Mouse (Mus musculus) adrenal gland, postnatal 4 days (tissue): ENCODE measurements at regions not wholly inside any gene's neighbourhood (a gene's known extent, or its start where the extent isn't known, plus 50 kb on each side); places are given as distances from the start of the nearest gene placed in this dataset.

Source experiments
- DNase-seq, 2 experiments: peaks; one replicate each; pipeline ENCODE4 v3.0.0; 2021 to 2022; ENCODE audit warnings: low spot score in 2 of 2, mixed read lengths in 2 of 2

DNA sequence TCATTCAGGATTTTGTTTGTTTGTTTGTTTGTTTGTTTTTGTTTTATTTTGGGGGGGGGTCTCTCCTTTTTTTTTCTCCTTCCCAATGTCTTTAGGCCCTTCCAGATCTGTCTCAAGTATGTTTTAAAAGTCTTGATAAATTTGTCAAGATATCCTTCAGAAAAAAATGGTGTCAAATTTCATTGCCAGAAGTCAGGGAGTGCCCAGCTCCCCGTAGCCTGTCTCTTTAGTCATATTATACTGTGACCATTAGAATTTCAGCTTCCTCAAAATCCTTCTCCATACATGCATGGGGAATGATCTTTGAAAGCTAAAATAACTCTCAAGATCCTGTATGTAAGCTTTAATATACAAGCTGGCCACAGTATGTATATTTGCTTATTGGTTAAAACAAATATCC lies 134.3 kb upstream of the Lpp start:
- DNase-seq, result no peak

DNA sequence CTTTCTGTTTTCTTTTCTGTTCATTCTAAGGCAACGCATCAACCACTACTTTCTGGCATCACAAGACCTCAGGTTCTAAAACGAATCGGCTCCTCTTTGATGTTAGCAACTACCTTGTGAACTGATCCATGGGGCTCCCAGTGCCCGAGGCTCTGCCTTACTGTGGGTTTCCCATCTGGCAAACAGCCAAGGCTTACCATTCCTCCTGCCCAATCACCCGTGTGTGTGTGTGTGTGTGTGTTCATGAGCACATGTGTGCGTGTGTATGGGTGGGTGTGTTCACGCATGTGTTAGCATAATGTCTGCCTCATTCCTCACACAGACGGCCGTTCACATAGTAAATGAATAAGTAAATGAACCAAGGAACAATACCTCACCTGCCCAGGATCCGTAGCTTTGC lies 138.3 kb upstream of the Lpp start:
- DNase-seq, result no peak

DNA sequence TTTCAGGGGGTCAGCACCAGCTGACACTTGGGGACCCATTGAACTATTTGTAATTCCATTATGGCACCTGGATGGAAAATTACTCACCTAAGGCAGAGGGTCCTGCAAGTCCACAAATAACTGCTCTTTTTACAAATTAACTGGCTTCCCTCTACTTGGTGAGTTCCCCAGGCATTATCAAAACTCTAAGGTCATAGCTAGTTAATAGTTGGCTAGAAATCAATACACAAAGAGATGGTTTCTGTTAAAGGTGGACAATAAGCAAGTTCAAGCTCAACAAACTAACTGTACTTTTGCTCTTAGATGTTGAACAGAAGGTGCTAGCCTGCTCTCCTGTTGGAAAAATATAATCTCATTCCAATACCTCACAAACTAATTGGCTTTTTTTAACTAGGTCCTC lies 138.7 kb upstream of the Lpp start:
- no peak for DNase-seq

DNA sequence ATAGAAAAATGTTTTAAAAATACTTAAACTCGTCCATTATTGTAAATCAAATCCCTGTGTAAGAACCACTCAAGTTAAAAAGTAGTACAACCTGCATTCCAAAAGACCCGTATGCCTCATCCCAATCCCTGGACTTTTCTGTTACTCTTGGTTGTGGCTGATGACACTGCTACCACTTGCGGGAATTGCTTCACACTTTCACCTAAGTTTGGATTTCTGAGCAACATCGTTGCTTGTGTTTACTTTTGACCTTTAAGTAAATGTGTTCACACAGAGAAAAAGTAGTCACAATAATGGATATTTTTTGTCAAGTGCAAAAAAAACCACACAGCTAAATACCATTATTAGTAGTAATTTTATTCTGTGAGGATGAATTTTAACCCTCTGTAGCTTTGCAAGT lies 139.2 kb upstream of the Lpp start:
- no peak for DNase-seq

DNA sequence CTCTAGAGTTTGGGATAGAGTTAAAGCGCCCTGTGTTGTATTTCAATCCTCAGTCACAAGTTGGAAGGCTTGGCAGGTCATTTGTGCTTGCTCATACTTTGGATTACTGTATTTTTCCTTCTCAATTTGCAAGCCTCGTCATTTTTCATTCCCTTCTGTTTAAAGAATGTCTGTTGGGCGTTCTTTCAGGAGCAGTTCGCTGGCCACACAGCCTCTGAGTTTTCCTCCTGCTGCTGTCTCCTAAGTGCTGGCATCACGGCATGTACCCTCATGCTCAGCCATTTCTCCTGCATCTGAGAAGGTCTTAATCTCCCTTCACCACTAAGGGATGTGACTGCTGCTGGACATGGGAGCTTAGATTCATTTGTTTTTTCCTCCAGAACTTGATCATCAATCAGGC lies 146.0 kb upstream of the Lpp start:
- no peak for DNase-seq

DNA sequence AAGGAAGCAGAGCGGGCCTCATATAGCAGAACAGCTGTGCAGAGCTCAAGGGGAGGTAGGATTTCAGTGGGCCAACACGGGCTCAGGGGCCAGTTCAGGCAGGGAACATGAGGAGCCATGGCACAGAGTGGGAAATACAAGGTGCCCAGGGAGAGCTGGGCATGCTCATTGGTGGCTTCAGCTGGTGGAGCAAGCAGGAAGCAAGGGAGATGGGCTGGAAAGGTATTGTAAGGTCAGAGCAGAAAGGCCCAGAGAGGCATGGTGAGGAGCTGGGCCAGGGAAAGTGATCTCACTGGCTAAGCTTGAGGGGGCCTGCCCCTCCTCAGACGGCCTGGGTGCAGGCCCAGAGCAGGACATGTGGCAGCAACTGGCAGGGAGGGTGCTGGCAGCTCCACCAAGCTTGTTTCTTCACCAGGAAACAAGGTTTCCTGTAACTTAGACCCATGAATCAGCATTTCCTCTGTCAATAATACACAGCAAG lies 155.2 kb upstream of the Lpp start:
- no peak for DNase-seq

DNA sequence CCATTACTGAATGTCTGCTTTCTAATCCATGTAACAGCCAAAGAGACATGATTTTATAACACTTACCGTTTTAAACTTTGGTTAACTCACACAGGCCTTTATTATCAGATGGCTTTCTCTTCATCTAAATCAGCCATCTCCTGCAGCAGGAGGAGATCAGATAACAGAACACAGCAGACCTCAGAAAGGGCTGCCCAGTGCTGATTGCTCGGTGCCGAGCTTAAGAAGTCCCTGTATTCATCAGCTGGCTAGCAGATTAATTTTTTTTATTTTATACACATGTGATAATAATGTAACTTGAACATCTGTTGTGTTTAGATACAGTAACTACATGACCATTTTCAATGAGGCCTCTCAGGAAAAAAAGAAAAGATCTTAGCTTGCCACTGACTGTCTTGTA lies 155.9 kb upstream of the Lpp start:
- DNase-seq, result no peak

DNA sequence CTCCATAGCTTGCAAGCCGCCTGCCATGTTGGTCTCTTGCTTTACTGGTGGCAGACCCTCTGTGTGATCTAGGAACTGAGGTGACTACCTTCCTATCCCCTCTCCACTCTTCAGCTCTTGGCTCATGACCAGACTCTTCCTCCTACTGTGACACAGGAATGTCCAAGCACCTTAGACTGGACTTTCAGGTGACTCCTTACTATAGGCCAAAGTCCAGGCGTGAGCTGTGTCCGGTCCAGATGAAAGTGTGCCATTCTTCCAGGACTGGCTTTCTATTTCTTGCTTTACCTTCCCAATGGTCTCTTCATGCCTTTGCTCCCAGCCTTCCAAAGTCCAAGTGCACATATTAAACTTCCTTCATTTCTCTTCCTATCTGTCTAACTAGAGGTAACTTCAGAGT lies 156.3 kb upstream of the Lpp start:
- no peak for DNase-seq

DNA sequence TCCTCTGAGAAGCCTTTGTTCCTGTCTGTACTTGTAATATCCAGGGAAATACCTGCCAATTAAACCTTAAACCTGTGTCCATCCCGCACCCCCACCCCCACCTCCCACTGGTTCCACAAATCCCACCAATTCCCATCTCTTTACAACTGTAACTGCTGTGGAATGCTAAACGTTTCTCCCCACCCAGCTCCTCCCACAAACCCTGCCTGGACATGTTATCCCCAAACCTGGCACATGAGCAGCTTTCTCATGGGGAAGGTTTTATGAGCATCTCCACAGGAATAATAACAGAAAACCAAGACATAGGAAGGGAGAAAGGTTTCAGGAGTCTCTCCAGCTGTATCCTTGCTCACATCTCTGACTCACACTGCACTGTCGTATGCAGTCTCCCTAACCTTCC lies 156.8 kb upstream of the Lpp start:
- no peak for DNase-seq

DNA sequence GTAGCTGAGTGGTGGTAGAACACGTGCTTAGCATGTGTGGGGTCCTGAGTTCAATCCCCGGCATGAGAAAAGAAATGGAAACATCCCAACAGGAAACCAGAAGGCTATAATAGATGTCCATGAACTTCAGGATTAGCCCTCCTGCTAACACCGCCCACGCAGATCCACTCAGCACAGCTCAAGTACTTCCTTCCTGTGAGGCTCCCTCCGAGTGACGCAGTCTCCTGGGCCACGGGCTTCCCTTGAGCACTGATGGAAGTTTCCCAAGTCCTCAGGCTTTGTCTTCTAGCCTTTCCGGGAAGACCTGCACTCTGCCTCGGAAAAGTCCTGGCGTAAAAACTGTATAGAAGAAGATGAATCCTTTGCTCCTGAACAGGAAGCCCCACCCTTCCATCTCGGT lies 158.5 kb upstream of the Lpp start:
- no peak for DNase-seq

DNA sequence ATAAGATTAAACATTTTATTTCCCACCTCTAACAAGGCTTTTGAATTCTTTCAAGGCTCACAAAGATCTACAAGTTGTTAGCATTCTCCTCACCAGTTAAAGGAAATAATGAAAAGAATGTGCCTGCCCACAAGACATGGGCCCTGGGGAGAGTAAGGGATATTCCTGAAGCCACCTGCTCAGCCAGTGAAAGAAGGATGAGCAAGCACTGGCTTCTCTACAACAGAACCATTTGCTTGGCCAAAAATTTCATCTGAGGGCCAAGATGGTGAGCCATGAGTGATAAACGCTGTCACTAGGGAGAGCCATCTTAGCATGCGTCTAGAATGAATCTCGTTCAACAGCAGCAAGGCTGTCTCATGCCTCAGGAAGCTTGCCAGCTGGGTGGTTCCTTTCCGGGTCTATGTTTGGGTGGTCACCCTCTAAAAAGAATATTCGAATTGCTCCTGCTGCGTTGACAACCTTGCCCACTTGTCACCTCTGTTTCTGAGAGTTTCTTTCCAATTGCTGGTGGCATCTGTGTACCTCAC lies 161.2 kb upstream of the Lpp start:
- no peak for DNase-seq

DNA sequence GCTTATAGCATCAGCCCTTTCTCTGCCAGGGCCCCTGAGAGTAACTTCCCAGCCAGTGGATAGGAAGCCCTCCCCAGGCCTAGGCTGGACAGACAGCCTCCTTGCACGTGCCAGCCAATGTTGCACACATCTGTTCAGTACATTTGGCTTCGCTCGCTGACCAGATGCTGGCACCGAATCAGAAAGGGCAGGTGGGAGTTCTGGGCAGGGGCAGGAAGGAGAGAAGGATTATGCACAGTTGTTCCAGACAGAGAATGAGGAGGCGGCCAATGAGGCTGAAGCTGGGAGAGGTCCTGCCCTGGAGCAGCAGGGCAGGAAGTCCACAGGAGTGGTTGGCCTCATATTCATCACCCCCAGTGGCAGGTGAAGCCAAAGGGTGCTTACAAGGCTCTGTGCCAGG lies 161.8 kb upstream of the Lpp start:
- no peak for DNase-seq

DNA sequence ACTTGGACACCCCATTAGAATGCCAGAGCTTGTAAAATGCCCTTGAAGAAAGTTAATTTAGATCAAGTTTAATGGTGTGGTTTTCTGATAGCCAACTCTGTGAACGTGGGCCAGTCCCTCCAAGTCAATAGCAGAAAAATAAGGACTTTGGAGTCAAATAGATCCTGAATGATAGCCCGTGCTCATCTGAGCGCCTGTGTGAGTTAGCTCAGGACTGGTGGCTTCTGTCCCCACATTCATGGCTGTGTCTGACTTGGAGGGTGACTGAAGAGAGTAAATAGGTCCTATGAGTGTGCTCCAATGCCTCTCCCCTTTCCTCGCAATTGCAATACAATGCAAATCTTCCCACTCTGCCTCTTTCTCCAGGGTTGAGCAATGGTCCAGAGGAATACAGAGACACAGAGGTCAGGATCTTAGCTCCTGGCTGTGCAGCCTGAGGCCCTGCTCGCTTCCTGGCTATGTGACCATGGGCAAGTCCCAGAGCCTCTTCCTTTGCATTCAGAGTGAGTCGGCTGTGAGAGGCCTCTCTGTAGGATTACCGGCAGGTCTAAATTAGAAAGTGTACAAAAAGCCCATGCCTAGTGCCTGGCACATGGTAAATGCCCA lies 164.2 kb upstream of the Lpp start:
- no peak for DNase-seq

DNA sequence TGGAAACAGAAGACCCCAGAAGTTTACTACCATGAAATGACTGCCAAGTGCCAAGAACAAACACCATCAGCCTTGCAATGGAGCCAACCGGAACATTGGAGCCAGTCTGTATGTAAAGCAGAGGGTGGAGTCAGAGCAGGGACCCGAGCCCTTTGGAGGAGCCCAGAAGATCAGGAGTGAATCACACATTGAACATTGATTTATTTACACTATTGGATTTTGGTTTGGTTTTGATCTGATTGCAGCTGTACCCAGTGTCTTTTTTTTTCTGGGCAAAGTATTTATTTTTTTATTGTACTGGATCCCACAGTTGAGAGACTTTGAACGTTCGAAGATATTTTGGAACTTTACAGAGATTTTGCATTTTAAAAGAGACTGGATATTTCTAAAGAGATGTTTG lies 167.4 kb upstream of the Lpp start:
- no peak for DNase-seq

DNA sequence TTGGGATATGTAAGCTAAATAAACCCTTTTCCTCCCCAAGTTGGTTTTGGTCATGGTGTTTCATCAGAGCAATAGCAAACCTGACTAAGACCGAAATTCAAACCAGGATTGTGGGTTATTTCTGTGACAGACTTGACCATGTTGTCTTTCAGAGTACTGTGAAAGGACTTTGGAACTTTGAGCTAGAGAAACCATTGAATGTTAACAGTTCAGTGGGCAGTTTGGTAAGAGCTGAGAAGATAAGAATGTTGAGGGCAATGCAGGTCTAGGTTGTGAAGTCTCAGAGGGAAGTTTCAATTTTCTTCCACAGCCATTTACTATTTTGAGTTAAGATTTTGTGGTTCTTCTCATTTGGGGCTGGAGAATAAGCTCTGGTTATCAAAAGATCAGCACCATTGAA lies 168.2 kb upstream of the Lpp start:
- no peak for DNase-seq

DNA sequence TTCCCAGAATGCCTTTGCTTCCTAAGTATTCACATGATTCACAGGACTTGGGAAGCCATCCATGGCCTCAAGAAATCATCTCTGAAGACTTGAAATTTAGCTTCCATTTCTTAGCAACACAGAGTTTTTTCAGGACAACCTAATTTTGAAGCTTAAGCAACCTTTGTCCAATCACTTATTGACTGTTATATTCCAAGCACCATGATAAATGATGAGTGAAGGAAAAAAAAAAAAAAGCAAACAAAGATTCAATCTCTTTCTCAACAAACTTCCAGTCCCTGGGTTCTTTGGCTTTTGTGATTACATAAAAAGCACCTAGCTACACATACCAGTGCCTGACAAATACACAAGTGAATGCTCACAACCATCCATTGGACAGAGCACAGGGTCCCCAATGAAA lies 169.4 kb upstream of the Lpp start:
- no peak for DNase-seq

DNA sequence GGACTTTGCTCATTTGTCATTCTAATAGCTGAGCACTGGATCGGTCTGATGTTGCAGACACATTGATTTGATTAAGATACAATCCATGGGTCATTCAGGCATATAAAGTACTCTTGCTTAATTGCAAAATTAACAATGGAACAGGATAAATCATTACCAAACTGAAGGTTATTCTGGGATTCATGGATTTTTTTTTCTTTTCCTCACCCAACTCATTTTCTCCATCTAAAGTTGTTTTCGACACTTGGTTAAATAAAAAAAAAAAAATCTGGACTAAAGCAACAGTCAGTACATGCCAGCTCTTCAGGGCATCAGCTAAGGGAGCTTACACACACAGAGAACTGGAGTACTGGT lies 169.8 kb upstream of the Lpp start:
- no peak for DNase-seq

DNA sequence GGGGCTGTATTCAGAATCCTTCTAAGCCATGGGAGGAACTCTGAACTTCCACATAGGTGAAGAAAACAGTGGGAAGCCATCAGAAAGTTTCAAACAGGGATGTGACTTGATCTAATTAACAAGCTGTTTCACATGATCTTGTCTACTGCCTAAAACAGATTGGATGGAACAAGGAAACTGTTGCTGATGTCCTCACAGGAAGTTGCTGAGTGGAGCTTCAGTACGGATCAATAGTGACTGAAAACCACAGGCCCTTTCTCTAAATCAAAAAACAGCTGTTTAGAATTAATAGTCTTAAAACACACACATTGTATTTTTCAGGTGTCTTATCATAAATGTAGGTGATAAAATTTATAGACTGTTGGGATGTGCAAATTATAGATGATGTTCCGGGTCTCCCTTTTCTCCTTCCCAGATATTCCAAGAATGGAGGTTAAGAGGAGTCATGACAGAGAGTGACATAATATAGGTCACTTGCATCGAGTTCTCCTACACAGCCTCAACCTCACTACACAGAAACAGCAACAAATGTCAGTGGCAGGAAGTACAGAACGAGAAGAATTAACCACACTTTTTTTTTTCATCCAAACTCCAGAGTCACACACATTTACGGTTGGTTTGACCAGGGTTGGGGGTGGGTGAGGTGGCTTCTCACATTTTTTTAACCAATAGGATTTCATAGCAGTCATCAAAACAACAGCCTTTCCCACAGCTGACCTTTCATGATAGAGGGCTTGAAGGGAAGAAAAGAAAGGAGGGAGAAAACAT lies 170.4 kb upstream of the Lpp start:
- DNase-seq, result no peak

DNA sequence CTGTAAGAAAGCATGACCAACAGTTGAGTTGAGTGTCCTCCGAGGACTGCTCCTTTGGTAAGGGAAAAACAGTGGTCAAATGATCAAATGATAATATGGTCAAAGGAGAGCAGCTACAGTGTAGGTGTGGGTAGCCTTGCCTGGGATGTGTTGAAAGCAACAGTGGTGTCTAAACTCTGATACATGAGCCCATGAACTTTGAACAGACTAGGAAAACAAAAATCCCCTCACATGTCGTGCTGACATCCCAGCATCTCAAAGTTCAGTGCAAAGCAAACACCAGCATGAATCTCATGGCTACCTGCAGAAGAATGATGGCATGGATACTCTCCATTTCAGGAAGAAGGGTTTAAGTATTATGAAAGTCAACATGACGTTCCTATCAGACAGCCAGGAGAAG lies 171.3 kb upstream of the Lpp start:
- DNase-seq, result no peak

DNA sequence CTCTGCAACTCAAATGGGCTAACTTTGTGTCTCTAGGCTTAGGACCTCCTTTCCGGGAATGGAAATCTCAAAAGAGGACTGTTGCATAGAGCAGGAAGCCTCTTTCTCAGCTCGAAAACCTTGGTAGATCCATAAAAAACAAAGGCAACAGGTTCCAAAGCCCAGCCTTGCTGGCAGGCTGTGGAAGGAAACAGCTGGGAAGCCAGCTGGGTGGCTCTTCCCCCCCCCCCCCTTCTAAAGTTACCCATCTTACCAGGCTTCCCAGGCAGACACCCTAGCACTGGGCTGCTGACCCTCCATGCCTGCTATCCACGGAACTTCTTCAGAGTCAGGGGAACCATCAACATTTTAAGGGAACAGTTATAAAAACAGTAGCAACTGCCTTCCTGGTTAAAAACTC lies 172.7 kb upstream of the Lpp start:
- DNase-seq, result no peak

DNA sequence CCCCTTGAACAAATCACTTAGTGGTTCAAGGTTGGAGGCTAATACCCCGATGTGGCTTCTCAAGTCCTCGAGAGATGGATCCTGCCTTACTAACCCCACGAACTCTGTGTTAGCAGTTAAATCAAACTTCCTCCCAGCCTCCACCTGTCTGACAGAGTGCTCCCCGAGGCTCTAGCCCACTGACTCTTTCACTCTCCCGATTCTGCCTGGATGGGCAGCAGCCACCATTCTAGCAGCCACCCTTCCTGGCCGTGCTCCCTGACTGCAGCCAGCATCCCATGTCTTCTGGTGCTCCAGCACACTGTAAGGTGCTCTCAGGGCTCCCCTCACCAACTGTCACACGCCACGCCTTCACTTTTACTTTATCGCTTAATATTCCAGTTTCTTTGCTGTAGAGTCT lies 173.6 kb upstream of the Lpp start:
- DNase-seq, result no peak

DNA sequence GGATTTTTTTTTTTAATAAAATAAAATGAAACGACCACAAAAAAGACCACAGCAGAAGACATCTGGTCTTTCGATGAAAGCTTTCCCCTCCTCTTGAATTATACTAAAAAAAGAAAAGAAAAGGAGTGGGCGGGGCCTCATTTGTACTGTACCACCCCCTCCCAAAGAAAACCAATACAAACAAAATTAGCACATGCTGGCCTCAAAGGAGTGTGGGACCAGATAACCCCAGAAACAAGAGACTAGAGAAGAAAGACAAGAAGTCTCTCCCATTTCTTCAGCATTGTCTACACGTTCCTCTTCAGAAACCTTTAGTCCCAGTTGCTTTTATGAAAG lies 174.5 kb upstream of the Lpp start:
- no peak for DNase-seq

DNA sequence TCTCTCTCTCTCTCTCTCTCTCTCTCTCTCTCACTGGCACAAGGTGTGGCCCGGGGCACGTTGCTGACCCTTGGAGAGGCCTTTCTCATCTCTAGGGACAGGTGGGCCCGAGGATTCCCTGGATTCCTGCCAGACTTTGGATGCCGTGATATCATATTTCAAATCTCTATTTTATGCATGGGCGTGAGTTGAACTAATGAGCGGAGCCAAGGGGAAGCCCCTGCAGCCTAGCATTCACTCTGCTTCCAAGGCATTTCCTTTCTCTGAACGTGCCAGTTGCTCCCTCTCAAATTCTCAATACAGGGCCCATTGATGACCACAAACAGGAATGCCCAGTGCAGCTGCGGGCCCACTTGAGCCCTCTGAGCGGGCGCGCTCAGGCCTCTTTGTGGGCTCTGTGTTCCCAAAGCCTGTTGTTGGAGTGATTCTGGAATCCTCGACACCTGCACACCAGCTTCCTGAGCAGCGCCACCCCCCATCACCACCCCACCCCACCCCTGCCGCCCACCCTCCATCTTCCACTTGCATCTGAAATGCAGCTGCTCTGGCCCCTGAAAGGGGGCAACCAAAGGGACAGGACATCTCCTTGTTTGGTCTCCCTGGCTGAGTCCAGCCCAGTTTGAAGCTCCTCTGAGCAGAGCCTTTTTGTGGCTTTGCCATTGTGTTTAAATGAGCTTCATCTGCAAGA lies 175.0 kb upstream of the Lpp start:
- DNase-seq, result no peak
